Mouse (Mus musculus) cerebellum, adult 18-20 months (tissue): ENCODE data around the gene Srgn.
"Not testable (repeated sequence)": the region's sequence is repeated elsewhere in the genome, so short reads cannot be mapped to it uniquely, and the experiment has no call there.

Experiments
- DNase-seq, 2 experiments: peaks; one replicate each; pipeline ENCODE4 v3.0.0; 2021

Gene Srgn

DNA sequence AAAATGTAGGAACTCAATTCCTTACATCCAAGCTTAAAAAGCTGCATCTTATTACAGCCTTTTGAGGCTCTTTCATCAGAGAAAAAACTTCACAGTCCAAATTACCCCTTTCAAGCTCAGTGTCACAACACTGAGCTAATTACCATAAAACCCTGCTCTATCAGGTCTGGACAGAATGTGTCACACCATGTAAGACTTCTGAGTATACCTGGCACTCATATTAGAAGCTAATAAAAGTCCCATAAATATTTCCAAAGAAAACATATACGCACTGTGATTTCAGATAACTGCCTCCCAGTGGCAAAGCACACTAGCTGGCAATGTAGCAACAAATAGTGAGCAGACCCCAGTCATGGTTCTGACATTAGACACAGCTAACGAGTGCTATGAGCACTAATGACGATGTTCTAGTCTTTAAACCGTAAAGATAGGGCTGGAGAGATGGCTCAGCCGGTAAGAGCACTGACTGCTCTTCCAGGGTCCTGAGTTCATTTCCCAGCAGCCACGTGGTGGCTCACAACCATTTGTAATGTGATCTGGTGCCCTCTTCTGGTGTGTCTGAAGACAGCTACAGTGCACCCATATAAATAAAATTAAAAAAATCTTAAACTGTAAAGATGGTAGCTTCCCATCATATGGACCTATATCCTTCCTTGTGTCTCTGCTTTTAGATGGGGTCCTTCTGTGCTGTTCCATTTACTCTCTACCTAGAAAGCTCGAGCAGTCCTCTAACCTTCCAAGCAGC, 46.0 kb downstream of the Srgn start:
- no peak for DNase-seq

DNA sequence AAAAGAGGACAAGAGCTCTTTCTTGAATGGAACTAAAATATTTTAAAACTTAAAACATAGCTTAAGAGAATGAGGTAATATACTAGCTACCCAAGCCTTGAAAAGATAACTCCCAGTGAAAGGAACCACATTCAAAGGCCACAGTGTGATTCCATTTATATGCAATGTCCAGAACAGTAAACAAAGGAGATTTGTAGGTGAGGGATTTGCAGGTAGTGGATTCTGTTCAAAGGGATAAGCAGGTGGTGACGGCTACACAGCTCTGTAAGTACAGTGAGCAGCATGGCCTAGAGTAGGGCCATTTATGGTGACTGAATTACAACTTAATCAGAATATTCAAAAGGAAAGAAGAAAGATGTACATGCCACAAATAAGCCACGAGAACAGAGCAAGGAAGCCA, 50.3 kb downstream of the Srgn start:
- no peak for DNase-seq

DNA sequence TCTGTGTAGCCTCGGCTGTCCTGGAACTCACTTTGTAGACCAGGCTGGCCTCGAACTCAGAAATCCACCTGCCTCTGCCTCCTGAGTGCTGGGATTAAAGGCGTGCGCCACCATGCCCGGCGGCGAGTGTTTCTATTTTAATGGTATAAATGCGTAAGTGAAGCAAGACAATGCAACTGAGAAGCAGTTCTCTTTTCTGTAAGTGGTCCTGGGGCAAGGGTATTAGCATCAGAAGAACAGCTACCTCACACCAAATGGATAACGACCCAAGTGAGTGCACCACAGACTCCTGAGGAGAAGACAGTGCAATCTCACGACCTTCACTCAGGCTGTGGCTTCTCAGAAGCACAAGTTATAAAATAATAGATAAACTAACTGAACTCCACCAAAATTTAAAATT, 52.3 kb downstream of the Srgn start:
- DNase-seq: no peak

DNA sequence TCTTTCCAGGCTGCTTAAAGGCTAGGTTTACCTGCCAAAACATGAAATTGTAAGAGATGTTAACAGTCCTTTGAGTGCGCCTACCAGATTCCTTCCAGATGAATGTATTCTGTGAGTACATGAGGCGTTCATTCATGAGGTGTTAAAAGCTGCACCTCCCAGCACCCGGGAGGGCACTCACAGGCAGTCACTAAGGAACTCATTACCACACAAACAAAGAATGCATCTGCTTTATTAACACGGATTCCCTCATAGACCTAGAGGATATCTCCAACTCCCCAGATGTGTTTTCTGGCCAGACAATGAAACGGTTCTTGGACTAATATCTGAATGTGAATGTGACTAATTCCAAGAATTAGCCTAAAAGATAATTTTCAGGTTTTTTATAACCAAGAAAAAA, 56.1 kb downstream of the Srgn start:
- DNase-seq: no peak

DNA sequence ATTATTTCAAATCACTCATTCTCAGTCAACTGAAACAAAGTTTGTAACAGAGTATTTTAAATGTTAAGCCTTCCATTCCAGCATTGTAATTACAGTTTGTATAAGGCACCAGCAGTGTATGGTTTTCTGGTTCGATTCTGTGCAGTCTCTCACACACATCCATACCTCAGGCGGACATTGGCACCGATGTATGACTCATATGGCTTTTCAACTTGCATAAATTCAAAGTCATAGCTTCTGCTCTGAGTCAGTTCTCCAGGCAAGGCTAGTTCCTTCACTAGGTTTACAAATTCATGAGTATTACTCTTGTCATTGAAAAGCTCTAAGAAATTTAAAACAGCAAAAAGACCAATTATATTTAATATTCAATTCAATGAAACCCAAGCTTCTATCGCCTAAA, 57.5 kb downstream of the Srgn start:
- no peak for DNase-seq

DNA sequence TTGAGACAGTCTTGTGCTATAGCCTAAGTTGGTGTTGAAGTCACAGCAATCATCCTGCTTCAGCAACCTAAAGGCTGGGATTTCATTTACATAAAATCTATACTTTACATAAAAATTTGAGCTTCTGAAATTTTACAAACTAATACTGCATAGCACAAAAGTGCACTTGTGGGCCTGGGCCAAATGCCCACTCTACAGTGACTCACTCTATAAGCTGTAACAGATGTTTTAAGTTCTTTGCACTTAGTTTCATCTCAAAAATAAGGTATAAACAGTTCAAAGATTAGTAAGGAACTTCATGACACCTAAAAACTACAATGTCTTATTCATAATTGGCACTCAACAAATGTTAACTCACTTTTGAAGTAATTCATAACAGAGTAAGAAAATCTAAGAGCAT, 65.9 kb downstream of the Srgn start:
- no peak for DNase-seq

DNA sequence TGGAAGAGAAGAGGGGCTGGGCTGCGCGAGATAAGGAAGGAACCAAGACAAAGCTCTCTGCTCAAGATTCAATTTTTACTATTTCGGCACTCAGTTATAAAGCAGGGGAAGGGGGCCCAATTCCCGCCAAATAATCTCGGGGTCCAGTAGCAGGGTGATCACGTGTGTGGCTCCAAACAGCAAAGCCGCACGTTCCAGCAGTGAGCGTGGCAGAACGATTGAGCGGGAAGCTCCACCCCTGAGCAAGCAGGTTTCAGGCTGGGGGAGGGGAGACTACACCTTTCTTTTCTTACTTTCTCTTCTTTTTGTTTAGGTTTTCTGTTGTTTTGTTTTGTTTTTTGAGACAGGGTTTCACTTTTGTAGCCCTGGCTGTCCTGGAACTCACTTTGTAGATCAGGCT, 75.2 kb downstream of the Srgn start:
- not testable (repeated sequence) for DNase-seq

DNA sequence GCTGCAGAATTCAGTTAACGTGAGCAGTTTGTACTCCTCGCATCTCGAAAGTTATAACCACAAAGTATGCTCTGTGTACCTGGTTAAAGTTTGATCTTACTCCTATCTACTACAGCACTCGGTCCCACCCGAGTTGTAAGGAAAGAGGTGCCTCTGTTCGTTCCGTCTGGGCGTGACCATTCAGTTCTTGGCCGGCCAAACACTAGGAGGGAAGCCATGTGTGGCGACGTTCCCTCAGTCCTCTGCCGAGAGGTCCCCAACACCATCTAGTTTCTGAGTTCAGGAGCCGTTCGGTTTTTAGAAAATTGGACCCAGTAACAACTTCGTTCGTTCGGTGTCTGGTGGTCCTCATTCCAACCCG, 77.0 kb downstream of the Srgn start:
- peak in 1 of 2 experiments; percentile 25 for DNase-seq

DNA sequence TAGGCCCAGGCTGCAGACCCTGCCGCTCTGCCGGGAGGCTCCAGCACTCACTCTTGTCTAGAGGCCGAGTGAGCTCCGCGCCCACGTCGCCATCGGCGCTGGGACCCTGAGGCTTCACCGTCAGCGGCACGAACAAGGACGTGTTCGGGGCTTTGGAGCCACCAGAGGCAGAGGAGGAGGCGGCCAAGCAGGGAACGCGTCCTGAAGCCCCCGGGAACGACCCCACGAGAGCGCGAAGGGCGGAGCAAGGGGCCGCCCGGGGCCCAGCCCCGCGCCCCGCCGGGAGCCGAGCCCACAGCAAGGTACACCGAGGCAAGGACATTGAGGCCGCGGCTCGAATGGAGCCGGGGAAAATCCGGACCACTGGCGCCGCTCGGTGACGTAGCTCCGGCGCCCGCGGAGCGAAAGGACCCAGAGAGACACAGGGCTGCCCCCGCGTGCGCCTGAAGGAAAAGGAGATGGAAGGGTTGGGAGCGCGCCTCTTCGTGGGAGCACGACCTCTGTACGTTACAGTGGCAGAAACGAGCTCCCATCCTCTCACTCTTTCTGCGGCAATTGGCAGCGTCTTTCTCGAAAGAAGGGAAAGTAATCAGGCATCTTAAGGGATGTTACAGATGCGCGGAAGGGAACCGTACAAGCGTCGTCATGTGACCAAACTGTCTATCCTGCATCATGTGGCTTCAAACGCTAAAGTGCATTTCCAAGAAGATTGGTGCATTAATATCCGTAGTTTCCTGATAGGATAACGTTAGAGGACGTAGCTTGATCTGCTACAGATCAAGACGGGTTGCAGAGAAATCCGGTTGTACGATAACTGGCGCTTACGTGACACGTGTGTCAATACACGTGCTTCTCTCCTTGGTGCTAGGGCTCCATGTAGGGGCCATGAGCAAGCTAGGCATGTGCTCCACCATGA, 77.6 kb downstream of the Srgn start, which contains the start of the genes 4930507D05Rik and Supv3l1:
Gene 4930507D05Rik (plus strand): TSS at position 126 of the 916 bp plus-strand sequence.
Gene Supv3l1 (minus strand): TSS at position 375 of the 916 bp plus-strand sequence.
- DNase-seq: peak; percentile 78 to 95
